Mouse (Mus musculus): ENCODE results near the gene Pcyt1b. TPM values are rescaled to one million over a fixed set of nuclear protein-coding genes. Genes with fewer than 3 reads are reported as not detected.

Pcyt1b gene
- 0.35 TPM for polyA plus RNA-seq (2014; fragmentation: Illumina TruSeq; extraction: RNeasy Lipid Tissue Mini Kit (QIAGEN cat#74804); ENCODE audit: insufficient read depth, low read depth, low replicate concordance)

GRCm38 (mm10) chrX:93654218-93655002 is at the start of gene Pcyt1b:
Gene Pcyt1b, plus strand, starts transcription at chrX:93654863.

DNA sequence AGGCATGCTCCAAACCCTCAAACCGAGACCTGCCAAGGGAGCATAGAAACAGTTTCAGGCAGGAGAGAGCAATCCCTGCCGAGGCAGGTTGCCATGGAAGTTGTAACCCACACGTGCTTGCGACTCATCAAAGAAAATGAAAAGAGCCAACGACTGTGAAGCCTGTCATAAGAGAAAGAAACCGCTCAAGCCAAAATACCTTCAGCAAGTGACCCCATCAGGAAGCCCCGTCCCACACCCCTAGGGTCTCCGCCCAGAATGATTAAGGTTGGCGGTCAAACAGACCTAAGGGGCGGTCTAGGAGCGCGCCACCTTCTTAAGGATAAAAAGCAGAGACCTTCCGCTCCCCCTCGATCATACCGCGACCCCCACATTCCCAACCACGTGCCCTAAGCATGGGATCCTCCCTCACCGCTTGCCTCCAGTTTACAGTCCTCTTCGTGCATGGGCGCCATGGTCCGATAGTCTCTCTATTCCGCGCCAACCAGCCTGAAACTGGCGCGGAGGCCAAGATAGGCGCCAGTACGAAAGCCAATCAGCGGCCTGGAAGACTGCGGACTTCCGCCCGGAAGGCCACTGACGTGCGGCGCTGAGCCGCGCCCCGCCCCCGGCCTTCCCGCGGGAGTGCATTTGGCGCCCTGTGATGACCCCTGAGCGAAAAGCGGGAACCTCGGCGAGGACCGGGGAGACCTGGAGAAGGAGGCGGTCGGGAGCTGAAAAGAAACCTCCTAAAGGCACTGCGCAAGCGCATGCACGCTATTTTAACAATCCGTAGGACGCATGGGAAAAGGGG is 22.8 kb upstream of the Pcyt1b start, which contains the start of gene Pola1:
TSS of gene Pola1 (minus strand) at position 499 of the 793 bp plus-strand sequence.

Other genes with a start within 250 kb of the Pcyt1b start
- 1.5 TPM for gene Pola1, start 22.7 kb upstream of the Pcyt1b start, polyA plus RNA-seq (2014; fragmentation: Illumina TruSeq; extraction: RNeasy Lipid Tissue Mini Kit (QIAGEN cat#74804); ENCODE audit: insufficient read depth, low read depth, low replicate concordance)
- gene Pdk3, start 177.3 kb downstream of the Pcyt1b start, polyA plus RNA-seq (2014; fragmentation: Illumina TruSeq; extraction: RNeasy Lipid Tissue Mini Kit (QIAGEN cat#74804); ENCODE audit: insufficient read depth, low read depth, low replicate concordance) = 15.1 TPM

All from lung, adult 10 weeks (tissue).